Mouse (Mus musculus): ENCODE measurements around the gene Gbp8. TPM values are rescaled to one million over a fixed set of nuclear protein-coding genes. Genes with fewer than 3 reads are reported as not detected.
"Not testable (repeated sequence)": the region's sequence is repeated elsewhere in the genome, so short reads cannot be mapped to it uniquely, and the experiment has no call there.

Gene Gbp8
- 0.28 TPM in 1 of 2 replicates, not detected in the other for polyA plus RNA-seq (2011; ENCODE audit: insufficient read length, low read depth, missing spikeins)

DNA sequence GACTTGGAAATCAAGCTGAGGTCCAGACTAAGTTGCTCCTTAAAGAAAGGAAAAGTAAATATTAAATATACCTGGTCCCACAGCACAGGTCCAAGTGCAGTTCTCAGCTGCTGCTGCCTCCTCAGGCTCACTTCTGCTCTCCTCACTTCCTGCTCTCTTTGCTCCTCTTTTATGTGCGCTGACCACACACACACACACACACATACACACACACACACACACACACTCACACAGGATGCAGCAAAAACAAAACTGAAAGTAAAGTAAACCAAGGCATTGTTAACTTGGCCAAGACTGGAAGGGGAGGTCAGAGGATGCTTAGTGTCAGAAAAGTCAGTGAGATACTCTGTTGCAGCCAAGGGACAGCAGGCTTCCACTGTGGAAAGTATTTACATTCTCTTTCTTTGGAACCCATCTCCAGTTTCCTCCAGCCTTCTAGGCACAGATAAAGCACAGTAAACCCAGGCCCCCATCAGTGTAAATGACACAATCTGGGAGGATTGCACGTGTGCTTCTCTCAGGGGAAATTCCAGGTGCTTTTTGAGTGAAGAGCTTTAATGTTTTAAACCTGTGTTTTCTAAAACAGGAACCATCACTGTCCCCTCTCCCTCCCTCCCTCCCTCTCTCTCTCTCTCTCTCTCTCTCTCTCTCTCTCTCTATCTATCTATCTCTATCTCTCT lies at the start of gene Gbp8, which contains the start of the genes Gbp9 and Gbp4:
Gene Gbp8 (minus strand): TSS at position 132 of the 680 bp plus-strand sequence.
Gene Gbp9 (minus strand): TSS at position 131 of the 680 bp plus-strand sequence.
Gene Gbp4 (minus strand): TSS at position 178 of the 680 bp plus-strand sequence.
- H3K4me3 ChIP-seq (ENCODE audit: insufficient read depth, low read length); H3K4me1 ChIP-seq (ENCODE audit: control insufficient read depth, insufficient read depth, low read length); H3K27ac ChIP-seq (ENCODE audit: insufficient read depth, low read length): not testable (repeated sequence)

DNA sequence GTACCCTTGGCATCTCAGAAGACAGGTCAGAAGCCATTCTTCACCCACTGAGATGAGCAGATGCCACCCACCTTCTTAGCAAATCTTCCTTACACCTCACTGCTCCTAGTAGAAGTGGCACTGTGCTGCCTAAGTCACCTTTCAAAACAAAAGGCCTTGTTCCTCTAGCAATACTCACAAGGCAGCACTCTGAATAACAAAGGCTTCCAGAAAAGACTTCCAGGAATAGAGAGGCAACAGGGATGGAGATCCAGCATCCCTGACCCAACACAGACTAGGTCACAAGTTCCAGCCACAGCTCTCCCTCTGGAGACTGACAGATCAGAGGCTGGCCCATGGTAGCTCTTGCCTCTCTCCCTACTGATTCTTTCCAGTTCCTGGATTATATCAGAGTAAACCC lies 42.1 kb upstream of the Gbp8 start:
- H3K4me3 ChIP-seq (ENCODE audit: insufficient read depth, low read length) = no peak overlapping the region
- H3K4me1 ChIP-seq (ENCODE audit: control insufficient read depth, insufficient read depth, low read length) = no peaks in the 10 kb centered on the region
- H3K27ac ChIP-seq (ENCODE audit: insufficient read depth, low read length) = no peak overlapping the region
- TF ChIP-seq CTCF (IDR thresholded peaks at IDR 0.05; ENCODE audit: borderline replicate concordance, insufficient read depth, low read length) = no peak
- no peak for TF ChIP-seq POLR2A (IDR thresholded peaks at IDR 0.05; ENCODE audit: low read depth, low read length)

DNA sequence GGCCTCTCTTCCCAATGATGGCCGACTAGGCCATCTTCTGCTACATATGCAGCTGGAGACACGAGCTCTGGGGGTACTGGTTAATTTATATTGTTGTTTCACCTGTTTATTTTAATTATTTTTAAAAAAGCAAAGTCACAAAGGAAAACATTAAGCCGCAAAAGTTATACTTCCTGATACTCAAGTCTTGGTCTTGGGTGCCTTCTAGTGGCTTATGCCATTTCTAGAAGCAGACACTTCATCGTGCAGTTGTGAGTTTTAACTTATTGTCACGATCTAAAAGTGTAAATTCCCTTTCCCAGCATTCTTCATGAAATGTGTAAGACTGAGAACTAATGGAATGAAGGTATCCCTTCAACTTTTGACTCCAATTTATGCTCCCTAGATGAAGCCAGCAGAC lies 17.2 kb upstream of the Gbp8 start:
- no peaks in the 10 kb centered on the region for H3K4me1 ChIP-seq (ENCODE audit: control insufficient read depth, insufficient read depth, low read length)
- no peak overlapping the region for H3K27ac ChIP-seq (ENCODE audit: insufficient read depth, low read length)
- no peak overlapping the region for H3K4me3 ChIP-seq (ENCODE audit: insufficient read depth, low read length)
- TF ChIP-seq POLR2A (IDR thresholded peaks at IDR 0.05; ENCODE audit: low read depth, low read length) = no peak
- no peak for TF ChIP-seq CTCF (IDR thresholded peaks at IDR 0.05; ENCODE audit: borderline replicate concordance, insufficient read depth, low read length)

DNA sequence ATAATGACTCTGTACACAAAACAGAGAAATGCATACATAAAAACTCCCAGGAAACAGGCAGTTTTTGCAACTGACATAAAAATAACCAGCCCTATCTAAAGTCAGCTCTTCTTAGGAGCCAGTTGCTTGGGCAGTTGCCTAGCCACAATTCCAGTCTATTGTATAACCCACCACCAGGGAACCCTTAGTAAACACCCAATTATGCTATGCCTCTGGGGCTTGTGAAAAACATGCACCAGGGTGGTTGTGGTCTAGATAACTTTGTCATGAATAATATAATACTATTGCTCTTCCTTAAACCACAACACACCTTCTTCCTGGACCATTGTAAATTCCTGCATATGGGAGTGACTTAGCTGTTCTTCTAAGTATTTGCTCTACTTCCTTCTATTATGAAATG lies 14.7 kb upstream of the Gbp8 start:
- Histone ChIP-seq H3K4me3 (ENCODE audit: insufficient read depth, low read length) (no peak overlapping the region), H3K4me1 (ENCODE audit: control insufficient read depth, insufficient read depth, low read length) (no peaks in the 10 kb centered on the region), H3K27ac (ENCODE audit: insufficient read depth, low read length) (no peak overlapping the region)
- TF ChIP-seq CTCF (IDR thresholded peaks at IDR 0.05; ENCODE audit: borderline replicate concordance, insufficient read depth, low read length) = no peak
- TF ChIP-seq POLR2A (IDR thresholded peaks at IDR 0.05; ENCODE audit: low read depth, low read length) = no peak

DNA sequence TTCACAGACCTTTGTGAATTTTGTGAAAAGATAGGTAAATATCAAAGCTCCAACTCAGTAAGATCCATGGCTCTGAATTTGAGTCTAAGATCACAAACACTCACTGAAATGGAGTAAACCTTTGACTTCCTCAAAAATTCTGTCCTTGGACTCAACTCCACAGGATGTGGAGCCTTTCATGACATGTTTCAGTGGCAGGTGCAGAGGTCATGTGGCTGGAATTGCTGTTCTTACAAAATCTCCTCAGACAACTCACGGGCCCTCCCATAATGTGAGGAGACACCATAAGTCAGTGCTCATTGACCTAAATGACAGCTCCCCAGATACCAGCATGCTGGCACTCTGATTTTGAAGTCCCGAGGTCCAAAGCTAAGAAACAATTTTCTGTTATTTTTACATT lies 8.7 kb upstream of the Gbp8 start:
- not testable (repeated sequence) for H3K4me3 ChIP-seq (ENCODE audit: insufficient read depth, low read length); H3K4me1 ChIP-seq (ENCODE audit: control insufficient read depth, insufficient read depth, low read length); H3K27ac ChIP-seq (ENCODE audit: insufficient read depth, low read length)

DNA sequence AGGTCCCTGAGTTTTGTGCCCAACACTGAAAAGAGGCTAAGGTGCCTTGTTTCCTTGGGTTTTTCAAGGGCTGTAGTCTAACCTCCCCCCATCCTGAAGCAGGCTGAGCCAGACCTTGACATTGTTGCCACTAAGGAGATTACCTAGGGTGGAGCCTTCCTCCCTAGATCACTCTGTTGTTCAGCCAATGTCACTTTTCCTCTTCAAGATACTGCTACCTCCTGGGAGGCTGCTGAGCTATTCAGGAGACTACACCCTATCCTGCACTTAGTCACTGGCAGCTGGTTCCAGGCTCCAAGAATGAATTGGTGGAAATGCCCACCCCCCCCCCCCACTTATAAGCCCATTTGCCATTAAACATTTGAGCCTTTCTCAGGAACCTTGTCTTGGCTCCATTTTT lies 7.1 kb upstream of the Gbp8 start:
- no peak for TF ChIP-seq POLR2A (IDR thresholded peaks at IDR 0.05; ENCODE audit: low read depth, low read length)
- TF ChIP-seq CTCF (IDR thresholded peaks at IDR 0.05; ENCODE audit: borderline replicate concordance, insufficient read depth, low read length) = no peak
- no peak overlapping the region for H3K4me3 ChIP-seq (ENCODE audit: insufficient read depth, low read length)
- H3K4me1 ChIP-seq (ENCODE audit: control insufficient read depth, insufficient read depth, low read length) = no peaks in the 10 kb centered on the region
- H3K27ac ChIP-seq (ENCODE audit: insufficient read depth, low read length) = no peak overlapping the region

DNA sequence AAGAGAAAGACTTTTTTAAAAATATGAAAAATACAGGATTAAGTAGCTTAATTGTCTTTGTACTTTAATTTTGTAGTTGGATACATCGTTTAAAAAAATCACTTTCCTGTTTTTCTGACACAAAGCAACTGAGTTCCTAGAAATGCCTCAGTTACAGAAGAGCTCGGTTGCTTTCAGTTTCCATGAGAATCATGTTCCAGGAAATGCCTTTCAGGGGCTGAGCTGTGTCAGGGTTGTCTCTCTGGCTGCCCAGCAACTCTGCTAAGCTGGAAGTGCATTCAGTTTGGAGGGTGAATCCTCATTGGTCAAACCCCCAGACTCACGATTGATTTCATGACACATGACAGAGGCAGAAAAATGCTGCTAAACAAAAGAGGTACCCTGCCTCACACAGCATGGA lies 6.4 kb upstream of the Gbp8 start:
- H3K4me1 ChIP-seq (ENCODE audit: control insufficient read depth, insufficient read depth, low read length); H3K27ac ChIP-seq (ENCODE audit: insufficient read depth, low read length); H3K4me3 ChIP-seq (ENCODE audit: insufficient read depth, low read length): not testable (repeated sequence)

DNA sequence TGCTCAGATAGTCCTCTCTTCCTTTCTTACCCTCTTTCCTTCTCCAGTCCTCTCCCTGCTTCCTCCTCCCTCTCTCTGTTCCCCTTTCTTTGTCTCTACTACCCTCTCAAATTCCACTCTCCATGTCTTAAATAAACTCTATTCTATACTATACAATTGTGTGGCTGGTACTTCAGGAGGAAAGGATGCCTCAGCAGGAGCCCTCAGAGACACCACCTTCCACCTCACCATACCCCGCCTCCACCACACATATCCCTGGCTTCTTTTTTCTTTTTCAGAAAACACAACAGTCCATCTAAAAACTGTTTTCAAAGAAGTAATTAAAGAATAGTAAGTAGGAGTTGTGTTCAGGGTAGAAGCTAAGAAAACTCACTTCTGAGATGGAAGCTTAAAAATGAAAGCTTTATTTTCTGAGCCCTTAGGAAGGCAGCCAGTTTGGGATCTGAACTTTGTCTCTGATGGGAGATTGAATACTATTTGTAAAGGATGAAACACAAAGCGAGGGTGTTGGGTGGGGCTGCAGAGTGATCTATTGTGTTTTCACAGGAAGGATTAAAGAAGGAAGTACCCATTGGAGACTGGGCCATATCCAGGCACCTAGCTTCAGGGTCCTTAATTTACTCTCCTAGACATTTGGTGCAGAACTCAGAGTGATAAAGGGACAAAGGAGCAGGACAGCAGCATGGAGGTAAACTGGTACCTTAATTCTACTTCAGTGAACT lies 910 bp upstream of the Gbp8 start:
- H3K4me3 ChIP-seq (ENCODE audit: insufficient read depth, low read length); H3K27ac ChIP-seq (ENCODE audit: insufficient read depth, low read length); H3K4me1 ChIP-seq (ENCODE audit: control insufficient read depth, insufficient read depth, low read length): not testable (repeated sequence)

DNA sequence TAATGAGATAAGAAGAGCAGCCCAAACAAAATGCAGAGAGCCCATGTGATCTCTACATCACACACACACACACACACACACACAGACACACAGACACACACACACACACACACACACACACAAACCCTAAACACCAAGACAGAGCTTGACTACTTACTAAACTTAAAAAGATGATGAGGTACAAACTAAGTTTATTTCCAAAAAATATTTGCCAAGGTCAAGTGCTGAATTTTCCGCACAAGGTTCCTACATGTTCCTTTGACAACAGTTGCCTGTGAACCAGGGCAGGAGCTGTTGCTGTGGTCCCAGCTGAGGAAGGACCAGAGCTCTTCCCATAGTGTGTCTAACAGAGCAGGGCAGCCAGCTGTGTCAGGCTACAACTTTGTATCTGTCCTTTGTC lies 434 bp downstream of the Gbp8 start:
- Histone ChIP-seq H3K27ac (ENCODE audit: insufficient read depth, low read length) (no peak overlapping the region), H3K4me1 (ENCODE audit: control insufficient read depth, insufficient read depth, low read length) (no peaks in the 10 kb centered on the region), H3K4me3 (ENCODE audit: insufficient read depth, low read length) (no peak overlapping the region)
- TF ChIP-seq CTCF (IDR thresholded peaks at IDR 0.05; ENCODE audit: borderline replicate concordance, insufficient read depth, low read length) = no peak
- TF ChIP-seq POLR2A (IDR thresholded peaks at IDR 0.05; ENCODE audit: low read depth, low read length) = no peak

DNA sequence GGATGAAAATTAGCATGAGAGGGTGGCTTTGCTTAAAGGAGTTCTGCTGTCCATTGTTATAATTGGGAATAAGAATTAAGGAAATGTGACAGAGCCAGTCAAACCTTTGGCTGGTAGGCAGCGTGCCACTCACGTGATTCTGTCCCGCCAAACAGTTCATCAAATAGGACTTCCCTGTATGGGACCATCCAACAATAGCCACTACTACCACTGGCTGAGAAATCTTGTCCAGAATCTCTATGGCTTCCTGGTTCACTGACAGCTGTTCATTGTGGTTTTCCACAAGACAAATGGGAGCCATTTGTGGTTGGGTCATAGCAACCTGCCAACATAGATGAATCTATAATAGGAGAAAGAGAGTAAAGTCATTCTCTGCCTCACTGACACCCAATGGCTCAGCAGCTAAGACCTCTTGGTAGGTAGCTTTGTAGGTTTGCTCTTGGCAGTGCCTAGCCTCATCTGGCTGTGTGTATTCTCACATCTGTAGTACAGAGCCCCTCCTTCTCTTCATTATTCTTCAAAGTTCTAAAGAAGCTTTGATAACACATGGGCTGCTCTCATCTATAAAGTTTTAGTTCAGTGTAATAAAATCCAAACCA lies 2.5 kb downstream of the Gbp8 start:
- H3K4me3 ChIP-seq (ENCODE audit: insufficient read depth, low read length); H3K4me1 ChIP-seq (ENCODE audit: control insufficient read depth, insufficient read depth, low read length); H3K27ac ChIP-seq (ENCODE audit: insufficient read depth, low read length): not testable (repeated sequence)

DNA sequence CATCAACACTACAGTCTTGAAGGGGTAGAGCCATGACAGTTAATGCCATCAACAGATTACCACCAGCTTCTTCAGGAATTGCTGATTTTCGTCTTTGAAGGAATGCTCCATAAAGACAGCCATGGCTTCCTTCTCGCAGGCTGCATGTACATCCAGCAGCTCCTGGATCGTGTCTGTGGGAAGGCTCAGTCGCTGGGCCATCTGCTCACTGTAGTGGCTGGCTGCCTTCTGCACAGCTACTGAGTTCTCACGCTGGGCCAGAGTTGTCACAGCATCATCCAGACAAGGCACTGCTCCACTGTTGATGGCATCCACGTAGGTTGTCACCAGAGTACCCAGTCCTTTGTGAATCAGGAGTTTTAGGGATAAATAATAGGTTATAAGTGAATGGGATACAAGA lies 17.6 kb downstream of the Gbp8 start:
- H3K4me1 ChIP-seq (ENCODE audit: control insufficient read depth, insufficient read depth, low read length); H3K4me3 ChIP-seq (ENCODE audit: insufficient read depth, low read length); H3K27ac ChIP-seq (ENCODE audit: insufficient read depth, low read length): not testable (repeated sequence)
